Mouse (Mus musculus) midbrain, embryonic 12.5 days (tissue): Measurements from ENCODE around the gene Gal. TPM values are rescaled to one million over a fixed set of nuclear protein-coding genes. Genes with fewer than 3 reads are reported as not detected.

Experiments used
- ATAC-seq: fragments of 200-750 bp; cut with Nextera tagmentation; 2 replicates; pipeline ENCODE4 v1.8.0; 2017; ENCODE audit warnings: low read depth, moderate TSS enrichment, moderate library complexity; ENCODE audit not compliant: low FRiP score
- H3K27ac ChIP-seq: fragments of 300-500 bp; sonication (generic); replicated peaks from 2 replicates; pipeline ENCODE4 v1.5.1; 2016; ENCODE audit warnings: mild to moderate bottlenecking
- H3K27me3 ChIP-seq: fragments of 300-500 bp; sonication (generic); 2 replicates; pipeline ENCODE4 v1.6.1; 2016; ENCODE audit warnings: mild to moderate bottlenecking
- H3K36me3 ChIP-seq: fragments of 300-500 bp; sonication (generic); 2 replicates; pipeline ENCODE4 v1.6.1; 2016
- H3K4me1 ChIP-seq: fragments of 300-500 bp; sonication (generic); 2 replicates; pipeline ENCODE4 v1.6.1; 2016
- H3K4me2 ChIP-seq: fragments of 300-500 bp; sonication (generic); replicated peaks from 2 replicates; pipeline ENCODE4 v1.6.1; 2016; ENCODE audit warnings: mild to moderate bottlenecking, moderate library complexity
- H3K4me3 ChIP-seq: fragments of 300-500 bp; sonication (generic); 2 replicates; pipeline ENCODE4 v1.5.1; 2016; ENCODE audit warnings: mild to moderate bottlenecking
- H3K9ac ChIP-seq: fragments of 300-500 bp; sonication (generic); replicated peaks from 2 replicates; pipeline ENCODE4 v1.6.1; 2016; ENCODE audit warnings: mild to moderate bottlenecking, moderate library complexity
- H3K9me3 ChIP-seq: fragments of 300-500 bp; sonication (generic); 2 replicates; pipeline ENCODE4 v1.6.1; 2016; ENCODE audit warnings: mild to moderate bottlenecking
- WGBS: fragments of 180-500 bp; shearing (Covaris S2); methylation state at CpG from one replicate; pipeline ENCODE4 v1.1.7; 2016; 5-methylcytosine and 5-hydroxymethylcytosine counted together
- polyA plus RNA-seq: library from polyadenylated mRNA; unstranded; fragments of >200 nt; fragmentation: Nextera tagmentation; extraction: Ambion mirVana; gene quantifications from 2 replicates; pipeline ENCODE4 v1.2.1, GENCODE M21; 2016

Gal gene
- polyA plus RNA-seq, 1 experiment from 2014 or later: 1.4 TPM

DNA sequence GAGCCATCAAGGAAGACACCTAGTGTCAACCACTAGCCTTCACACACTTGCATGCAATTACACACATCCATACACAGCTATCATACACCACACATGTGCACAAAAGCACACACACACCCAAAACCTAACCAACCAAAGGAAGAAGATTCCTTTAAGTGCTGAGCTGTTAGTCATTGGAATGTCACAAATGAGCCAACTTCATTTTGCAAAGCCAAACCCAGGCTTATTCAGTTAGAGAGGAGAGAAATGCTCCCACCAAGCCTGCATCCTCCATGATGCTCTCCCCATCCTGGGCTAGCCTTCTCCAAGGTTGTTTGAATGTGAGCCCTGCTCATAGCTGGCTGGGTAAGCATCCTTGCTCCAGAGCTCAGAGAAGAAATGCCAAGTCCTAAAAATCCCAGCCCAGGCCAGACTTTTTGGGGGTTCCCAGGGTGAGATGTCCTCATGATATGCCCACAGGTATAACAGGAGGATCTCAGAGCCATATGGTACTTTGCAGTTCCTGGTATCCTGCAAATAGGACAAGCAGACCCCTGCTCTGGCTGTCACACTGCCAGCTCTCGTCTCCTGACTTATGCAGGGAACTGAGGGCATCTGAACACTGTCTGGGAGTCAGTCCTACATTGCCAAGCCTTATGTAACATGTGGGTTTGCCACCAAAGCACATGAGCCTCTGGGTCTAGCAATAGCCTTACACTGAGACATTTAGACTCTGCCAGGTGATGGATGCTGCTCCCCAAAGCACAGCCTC, 8.6 kb downstream of the Gal start:
- WGBS: 66% methylated on average over 1 of the region's 1 CpGs
- H3K4me1 ChIP-seq: 0 out of 2 replicates have a peak, but pooled peaks cover 3% of the 10 kb centered on the region
- H3K4me2 ChIP-seq: no peak overlapping the region
- H3K36me3 ChIP-seq: no peaks in the 10 kb centered on the region
- H3K27me3 ChIP-seq: 0 out of 2 replicates have a peak, but pooled peaks cover 6% of the 10 kb centered on the region
- no peak overlapping the region for H3K27ac ChIP-seq
- no peak overlapping the region for H3K4me3 ChIP-seq
- H3K9me3 ChIP-seq: no peaks in the 10 kb centered on the region
- no peak overlapping the region for H3K9ac ChIP-seq
- ATAC-seq: no peak

DNA sequence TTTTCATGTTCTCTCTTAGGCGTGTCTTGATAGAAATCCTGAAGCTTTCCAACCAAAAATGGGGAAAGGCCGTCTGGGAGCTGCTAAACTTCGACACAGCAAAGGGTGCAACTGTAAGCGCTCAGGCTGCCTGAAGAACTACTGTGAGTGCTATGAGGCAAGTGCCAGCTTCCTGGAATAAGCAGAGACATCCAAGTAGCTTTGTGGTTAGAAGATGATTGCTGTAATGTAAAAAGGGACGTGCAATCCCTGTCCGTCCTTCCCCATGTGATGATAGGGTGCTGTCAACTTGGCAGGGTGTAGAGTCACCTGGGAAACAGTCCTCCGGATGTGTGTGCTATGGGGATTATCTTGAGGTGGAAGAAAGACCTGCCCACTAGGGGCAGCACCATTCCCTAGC, 10.3 kb downstream of the Gal start:
- no peak overlapping the region for H3K9ac ChIP-seq
- ATAC-seq: no peak
- 0 out of 2 replicates have a peak, but pooled peaks cover 6% of the 10 kb centered on the region for H3K27me3 ChIP-seq
- H3K4me2 ChIP-seq: no peak overlapping the region
- H3K9me3 ChIP-seq: no peaks in the 10 kb centered on the region
- H3K36me3 ChIP-seq: no peaks in the 10 kb centered on the region
- no peak overlapping the region for H3K27ac ChIP-seq
- 74% methylated on average over 7 of the region's 7 CpGs for WGBS
- no peak overlapping the region for H3K4me3 ChIP-seq
- 0 out of 2 replicates have a peak, but pooled peaks cover 3% of the 10 kb centered on the region for H3K4me1 ChIP-seq

DNA sequence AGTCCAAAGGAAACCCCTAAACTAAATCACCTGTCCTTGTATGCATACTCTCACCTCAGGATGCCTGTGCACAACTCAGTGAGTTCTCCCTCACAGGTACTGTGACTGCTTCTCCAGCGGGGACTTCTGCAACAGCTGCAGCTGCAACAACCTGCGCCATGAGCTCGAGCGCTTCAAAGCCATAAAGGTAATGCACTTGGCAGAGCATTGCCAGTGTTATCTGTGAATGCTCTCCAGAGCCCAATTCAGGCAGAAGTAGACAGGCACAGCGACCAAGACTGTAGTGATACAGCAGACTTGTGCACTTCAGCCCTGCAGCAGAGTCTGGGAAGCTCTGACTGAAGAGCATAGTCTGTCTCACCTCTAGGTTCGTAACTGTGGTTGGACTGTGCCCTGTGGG, 12.0 kb downstream of the Gal start:
- H3K36me3 ChIP-seq: no peaks in the 10 kb centered on the region
- WGBS: 80% methylated on average over 6 of the region's 6 CpGs
- no peak overlapping the region for H3K4me3 ChIP-seq
- no peaks in the 10 kb centered on the region for H3K9me3 ChIP-seq
- 0 out of 2 replicates have a peak, but pooled peaks cover 6% of the 10 kb centered on the region for H3K27me3 ChIP-seq
- ATAC-seq: no peak
- 0 out of 2 replicates have a peak, but pooled peaks cover 3% of the 10 kb centered on the region for H3K4me1 ChIP-seq
- no peak overlapping the region for H3K9ac ChIP-seq
- no peak overlapping the region for H3K4me2 ChIP-seq
- no peak overlapping the region for H3K27ac ChIP-seq

DNA sequence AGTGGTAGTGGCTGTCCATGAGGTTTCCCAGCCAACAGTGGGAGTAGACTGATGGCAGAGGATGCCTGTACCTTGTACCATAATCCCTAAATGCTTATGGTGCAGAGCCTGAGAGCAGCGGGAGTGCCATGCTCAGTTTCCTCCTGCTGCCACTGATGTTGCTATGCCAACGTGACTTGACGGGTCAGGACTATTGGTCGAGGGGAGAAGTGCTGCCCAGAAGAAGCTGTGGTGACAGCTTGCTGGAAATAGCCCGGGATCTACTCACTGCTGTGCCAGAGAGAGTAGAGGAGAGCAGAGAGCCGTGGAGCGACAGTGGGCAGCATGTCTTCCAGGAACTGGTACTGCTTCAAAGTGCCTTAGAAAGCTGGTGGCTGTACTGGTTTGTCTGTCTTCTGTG, 12.4 kb downstream of the Gal start:
- 0 out of 2 replicates have a peak, but pooled peaks cover 3% of the 10 kb centered on the region for H3K4me1 ChIP-seq
- no peak overlapping the region for H3K4me2 ChIP-seq
- H3K4me3 ChIP-seq: no peak overlapping the region
- H3K36me3 ChIP-seq: no peaks in the 10 kb centered on the region
- ATAC-seq: no peak
- no peak overlapping the region for H3K9ac ChIP-seq
- 0 out of 2 replicates have a peak, but pooled peaks cover 6% of the 10 kb centered on the region for H3K27me3 ChIP-seq
- WGBS: 60% methylated on average over 7 of the region's 7 CpGs
- no peaks in the 10 kb centered on the region for H3K9me3 ChIP-seq
- H3K27ac ChIP-seq: no peak overlapping the region

DNA sequence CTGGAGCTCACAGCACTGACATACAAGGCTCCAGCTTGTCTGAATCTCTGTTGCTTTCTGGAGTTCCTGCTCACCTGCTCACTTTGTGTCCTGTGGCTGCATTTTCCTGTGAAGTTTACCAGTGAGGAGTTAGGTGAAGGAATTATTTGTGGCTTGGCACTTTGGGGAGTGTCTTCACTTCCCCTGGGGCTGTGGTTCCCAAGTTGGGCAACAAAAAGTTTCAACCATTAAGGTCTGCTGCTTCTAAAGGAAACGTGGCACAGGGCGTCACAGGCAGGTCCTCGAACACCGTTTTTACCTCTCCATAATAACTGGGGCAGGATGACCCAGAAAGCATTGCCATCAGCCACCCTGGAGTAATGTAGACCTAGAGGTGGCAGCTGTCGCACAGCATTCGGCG, 12.8 kb downstream of the Gal start:
- no peak overlapping the region for H3K27ac ChIP-seq

DNA sequence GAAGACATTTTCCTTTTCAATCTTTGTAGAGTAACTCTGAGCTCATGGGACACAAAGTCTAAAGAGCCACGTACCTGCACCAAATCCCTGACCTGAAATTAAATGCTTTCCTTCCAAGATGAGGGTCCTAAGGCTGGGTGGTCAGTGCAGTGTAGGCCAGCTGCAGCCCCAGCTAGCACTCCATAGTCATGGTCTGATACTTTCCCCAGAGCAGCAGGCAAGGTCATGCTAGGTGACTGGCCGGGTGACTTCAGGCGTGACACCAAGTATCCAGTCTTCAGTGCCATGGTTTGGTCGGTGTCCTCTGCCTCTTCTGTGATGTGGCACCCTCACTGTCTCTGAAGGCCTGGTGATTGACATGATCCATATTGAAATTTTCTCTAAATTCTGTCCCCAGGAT, 14.3 kb downstream of the Gal start:
- Histone ChIP-seq H3K27ac (no peak overlapping the region), H3K4me3 (no peak overlapping the region), H3K36me3 (no peaks in the 10 kb centered on the region), H3K4me1 (0 out of 2 replicates have a peak, but pooled peaks cover 3% of the 10 kb centered on the region), H3K9ac (no peak overlapping the region), H3K27me3 (0 out of 2 replicates have a peak, but pooled peaks cover 6% of the 10 kb centered on the region), H3K4me2 (no peak overlapping the region), H3K9me3 (no peaks in the 10 kb centered on the region)
- no peak for ATAC-seq
- WGBS: 80% methylated on average over 4 of the region's 4 CpGs

More for the DNA sequence above, 12.8 kb downstream of the Gal start:
- H3K27me3 ChIP-seq: 0 out of 2 replicates have a peak, but pooled peaks cover 6% of the 10 kb centered on the region
- no peaks in the 10 kb centered on the region for H3K9me3 ChIP-seq
- 0 out of 2 replicates have a peak, but pooled peaks cover 3% of the 10 kb centered on the region for H3K4me1 ChIP-seq
- no peak overlapping the region for H3K4me3 ChIP-seq
- H3K4me2 ChIP-seq: no peak overlapping the region
- H3K36me3 ChIP-seq: no peaks in the 10 kb centered on the region
- no peak for ATAC-seq
- no peak overlapping the region for H3K9ac ChIP-seq
- 87% methylated on average over 7 of the region's 7 CpGs for WGBS

DNA sequence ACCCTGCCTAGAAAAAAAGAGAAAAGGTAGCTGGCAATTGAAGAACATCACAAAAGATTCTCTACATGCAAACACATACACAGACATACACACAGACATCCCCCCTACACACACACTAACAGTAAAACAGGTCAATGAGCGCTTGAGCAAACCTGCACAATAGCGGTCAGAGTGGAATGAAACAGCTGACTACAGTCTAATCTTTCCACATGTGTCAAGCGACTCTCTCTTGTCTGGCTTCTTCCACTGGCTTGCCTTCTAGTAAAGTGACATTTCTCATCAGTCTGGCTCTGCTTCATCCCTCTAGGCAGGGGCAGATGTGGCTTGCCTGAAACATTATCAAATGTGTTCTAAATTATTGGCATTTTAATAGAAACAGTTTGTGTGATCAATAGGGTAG, 20.1 kb downstream of the Gal start:
- no peak overlapping the region for H3K4me2 ChIP-seq
- no peak overlapping the region for H3K4me3 ChIP-seq
- WGBS: 86% methylated on average over 3 of the region's 3 CpGs
- H3K9ac ChIP-seq: no peak overlapping the region
- H3K27ac ChIP-seq: no peak overlapping the region
- H3K27me3 ChIP-seq: peaks cover 8% of the 10 kb centered on the region; the same call in 1 of the 2 replicates
- H3K4me1 ChIP-seq: 0 out of 2 replicates have a peak, but pooled peaks cover 2% of the 10 kb centered on the region
- ATAC-seq: no peak
- H3K36me3 ChIP-seq: no peaks in the 10 kb centered on the region
- peaks cover 6% of the 10 kb centered on the region; the same call in 1 of the 2 replicates for H3K9me3 ChIP-seq

DNA sequence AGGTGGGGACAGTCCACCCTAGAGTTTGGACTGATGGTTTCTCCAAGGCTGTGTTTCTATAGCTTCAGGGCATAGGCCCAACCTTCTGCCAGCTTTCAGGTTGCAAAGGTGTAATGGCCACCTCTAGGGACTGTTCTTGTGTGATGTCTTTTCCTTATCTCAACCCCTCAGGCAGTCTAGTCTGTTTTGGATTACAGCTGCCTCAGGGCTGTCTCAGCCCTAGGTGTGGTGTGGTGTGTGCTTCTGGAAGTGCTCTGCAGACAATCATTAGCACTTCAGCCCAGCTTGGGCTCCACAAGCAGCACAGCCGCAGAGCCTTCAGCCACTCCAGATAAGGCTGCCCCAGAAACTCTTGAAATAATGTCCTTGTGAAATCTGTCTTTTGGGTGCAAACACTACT, 22.0 kb downstream of the Gal start:
- no peak for ATAC-seq
- H3K4me3 ChIP-seq: no peak overlapping the region
- H3K9me3 ChIP-seq: peaks cover 6% of the 10 kb centered on the region; the same call in 1 of the 2 replicates
- H3K4me1 ChIP-seq: peaks cover 8% of the 10 kb centered on the region; the same call in 1 of the 2 replicates
- no peaks in the 10 kb centered on the region for H3K36me3 ChIP-seq
- no peak overlapping the region for H3K27ac ChIP-seq
- whole genome bisulfite sequencing: 92% methylated on average over 1 of the region's 1 CpGs
- peaks cover 9% of the 10 kb centered on the region; the same call in 1 of the 2 replicates for H3K27me3 ChIP-seq
- H3K4me2 ChIP-seq: no peak overlapping the region
- no peak overlapping the region for H3K9ac ChIP-seq

DNA sequence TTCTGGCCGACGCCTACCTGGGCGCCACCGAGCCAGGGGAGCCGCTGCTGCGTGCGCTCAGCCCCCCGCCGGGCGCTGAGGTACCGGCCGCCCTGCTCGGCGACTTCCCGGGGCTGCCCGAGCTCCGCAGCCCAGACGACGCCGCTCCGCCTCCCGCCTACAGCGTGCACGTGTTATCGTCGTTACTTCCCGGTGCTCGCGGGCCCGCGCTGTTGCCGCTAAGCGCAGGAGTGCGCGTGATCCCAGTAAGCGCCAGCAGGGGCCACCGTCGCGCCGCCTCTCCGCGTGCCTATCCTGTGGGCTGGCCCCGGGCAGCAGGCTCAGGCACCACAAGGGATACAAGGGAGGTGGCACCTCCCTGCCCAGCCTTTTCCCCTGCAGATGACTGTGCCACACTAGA, 25.3 kb downstream of the Gal start:
- H3K27ac ChIP-seq: 0 out of 2 replicates have a peak overlapping the region, but pooled peaks have one; percentile 25
- H3K27me3 ChIP-seq: peaks cover 9% of the 10 kb centered on the region; the same call in 1 of the 2 replicates
- H3K9me3 ChIP-seq: peaks cover 6% of the 10 kb centered on the region; the same call in 1 of the 2 replicates
- ATAC-seq: peak; percentile 94
- peaks cover 8% of the 10 kb centered on the region; the same call in 1 of the 2 replicates for H3K4me1 ChIP-seq
- H3K36me3 ChIP-seq: no peaks in the 10 kb centered on the region
- peak overlapping the region; percentile 73 for H3K4me2 ChIP-seq
- H3K9ac ChIP-seq: peak overlapping the region; percentile 43; the same call in 1 of the 2 replicates
- under 1% methylated on average over 43 of the region's 43 CpGs for WGBS
- peak overlapping the region; percentile 45 for H3K4me3 ChIP-seq

DNA sequence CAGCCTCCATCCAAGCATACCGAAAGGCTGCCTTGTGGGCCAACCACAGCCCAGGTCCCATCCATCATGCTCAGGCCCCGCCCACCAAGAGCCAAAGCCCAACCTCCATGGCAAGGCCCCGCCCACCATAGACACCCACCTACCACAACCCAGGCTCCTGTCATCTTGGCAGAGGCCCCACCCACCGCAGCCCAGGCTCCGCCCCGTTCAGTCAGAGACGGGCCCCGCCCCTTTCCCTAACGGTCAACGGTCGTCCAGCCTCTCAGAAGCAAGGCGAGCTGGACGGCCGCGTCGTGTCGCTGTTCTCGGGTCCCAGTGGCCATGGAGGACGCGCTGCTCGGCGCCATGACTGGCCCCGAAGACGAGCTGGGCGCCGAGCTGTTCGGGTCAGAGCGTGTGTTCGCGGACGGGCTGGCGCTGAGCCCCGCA, 25.7 kb downstream of the Gal start, which contains the start of gene Tesmin:
Tesmin (plus strand) TSS at position 229 of the 429 bp plus-strand sequence.
- H3K4me1 ChIP-seq: peaks cover 8% of the 10 kb centered on the region; the same call in 1 of the 2 replicates

DNA sequence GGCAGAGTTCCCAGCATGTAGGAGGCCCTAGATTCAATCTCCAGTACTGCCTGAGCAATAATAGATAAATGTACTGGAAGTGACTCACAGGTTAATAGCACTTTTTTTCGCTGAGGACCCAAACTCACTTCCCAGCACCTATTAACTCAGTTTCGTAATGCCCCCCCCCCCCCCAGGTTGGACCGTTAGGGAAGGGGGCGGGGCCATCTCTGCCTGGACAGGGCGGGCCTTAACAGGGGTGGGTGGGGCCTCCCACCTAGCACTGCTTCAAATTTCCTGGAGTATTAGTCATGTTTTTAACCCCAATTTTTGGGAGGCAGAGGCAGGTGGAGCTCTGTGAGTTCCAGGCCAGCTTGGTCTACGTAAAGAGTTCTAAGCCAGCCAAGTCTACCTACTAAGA, 26.3 kb downstream of the Gal start:
- peaks cover 8% of the 10 kb centered on the region; the same call in 1 of the 2 replicates for H3K4me1 ChIP-seq
- H3K27me3 ChIP-seq: peaks cover 9% of the 10 kb centered on the region; the same call in 1 of the 2 replicates
- no peaks in the 10 kb centered on the region for H3K36me3 ChIP-seq
- no peak for ATAC-seq
- H3K9me3 ChIP-seq: peaks cover 6% of the 10 kb centered on the region; the same call in 1 of the 2 replicates
- H3K9ac ChIP-seq: no peak overlapping the region
- H3K27ac ChIP-seq: no peak overlapping the region
- no peak overlapping the region for H3K4me3 ChIP-seq
- no peak overlapping the region for H3K4me2 ChIP-seq
- 70% methylated on average over 6 of the region's 6 CpGs for WGBS

More for the DNA sequence above, 25.7 kb downstream of the Gal start, which contains the start of gene Tesmin:
- Histone ChIP-seq H3K36me3 (no peaks in the 10 kb centered on the region), H3K4me2 (peak within 1 kb of the TSS; percentile 73), H3K9me3 (peaks cover 6% of the 10 kb centered on the region; the same call in 1 of the 2 replicates), H3K4me3 (peak within 1 kb of the TSS; percentile 45), H3K27ac (0 out of 2 replicates have a peak within 1 kb of the TSS, but pooled peaks have one; percentile 25), H3K27me3 (peaks cover 9% of the 10 kb centered on the region; the same call in 1 of the 2 replicates), H3K9ac (peak within 1 kb of the TSS; percentile 43; the same call in 1 of the 2 replicates)
- WGBS: 2% methylated on average over 32 of the region's 33 CpGs
- ATAC-seq: peak; percentile 85

DNA sequence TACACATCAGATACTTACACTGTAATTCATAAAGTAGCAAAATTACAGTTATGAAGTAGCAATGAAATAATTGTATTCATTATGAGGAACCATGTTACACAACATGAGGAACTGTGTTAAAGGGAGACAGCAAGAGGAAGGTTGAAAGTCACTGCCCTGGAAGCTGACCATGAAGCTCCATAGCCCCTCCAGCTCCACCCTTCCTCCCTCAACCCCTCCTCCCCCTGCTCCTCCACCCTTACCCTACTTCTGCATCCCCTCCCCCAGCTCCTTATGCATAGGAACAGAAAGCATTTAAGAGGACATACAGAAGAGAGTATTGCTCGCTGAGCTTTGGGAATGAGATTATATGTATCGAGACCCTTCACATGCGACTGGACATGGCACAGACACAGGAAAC, 35.7 kb downstream of the Gal start:
- H3K27ac ChIP-seq: no peak overlapping the region
- no peaks in the 10 kb centered on the region for H3K27me3 ChIP-seq
- H3K9me3 ChIP-seq: no peaks in the 10 kb centered on the region
- H3K4me3 ChIP-seq: no peak overlapping the region
- H3K4me2 ChIP-seq: no peak overlapping the region
- no peaks in the 10 kb centered on the region for H3K36me3 ChIP-seq
- ATAC-seq: no peak
- WGBS: 92% methylated on average over 3 of the region's 3 CpGs
- H3K4me1 ChIP-seq: no peaks in the 10 kb centered on the region
- no peak overlapping the region for H3K9ac ChIP-seq
